Mouse (Mus musculus): ENCODE data around the gene Ogfod3.

Ogfod3 gene

DNA sequence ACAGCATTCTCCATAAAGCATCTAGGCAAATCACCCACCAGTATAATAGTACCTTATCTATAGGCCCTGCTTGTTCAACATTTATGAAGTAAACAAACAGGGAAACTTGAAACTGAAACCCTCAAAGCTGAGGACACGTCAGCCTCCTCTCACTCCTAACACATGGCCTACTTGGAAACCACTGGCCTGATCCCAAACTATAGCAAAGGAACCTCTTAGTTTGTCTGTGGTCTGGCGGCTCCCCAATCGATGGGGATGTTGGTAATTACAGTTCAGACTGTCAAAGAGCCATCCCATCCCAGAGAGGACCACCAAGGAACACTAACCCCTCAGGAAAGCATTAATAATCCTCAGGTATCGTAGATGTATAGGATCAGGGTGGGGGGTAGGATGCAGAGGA lies 4.7 kb downstream of the Ogfod3 start:
- DNase-seq (ENCODE audit: inconsistent age in 2 of 2, low spot score in 1 of 2): no peak

- DNase-seq (ENCODE audit: inconsistent age in 2 of 2, low spot score in 1 of 2): no peak
These were observed 5.9 kb downstream of the Ogfod3 start for GRCm38 (mm10) chr11:121198622-121199021.

DNA sequence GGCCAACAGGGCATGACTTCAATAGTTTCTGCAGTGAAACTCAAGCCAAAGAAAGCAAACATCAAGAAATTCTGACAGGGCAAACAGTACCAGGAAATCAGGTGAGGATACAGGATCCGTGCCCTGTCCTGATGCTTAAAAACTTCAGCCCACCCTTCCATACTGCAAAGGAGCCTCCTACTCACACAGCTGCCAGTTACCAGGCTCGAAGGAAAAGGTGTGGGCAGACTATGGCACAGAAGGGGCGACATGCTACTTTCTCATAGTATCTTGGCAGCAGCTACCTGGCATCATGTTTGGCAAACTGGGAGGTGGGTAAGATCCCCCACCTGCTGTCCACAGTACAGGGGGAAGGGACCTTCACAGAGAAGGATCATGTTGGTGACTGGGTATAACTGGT lies 11.1 kb downstream of the Ogfod3 start:
- no peak for DNase-seq (ENCODE audit: inconsistent age in 2 of 2, low spot score in 1 of 2)

GRCm38 (mm10) chr11:121192742-121193141 lies 11.8 kb downstream of the Ogfod3 start:
- no peak for DNase-seq (ENCODE audit: inconsistent age in 2 of 2, low spot score in 1 of 2)

- DNase-seq (ENCODE audit: inconsistent age in 2 of 2, low spot score in 1 of 2): peak in 1 of 2 experiments; percentile 58
These were observed 14.8 kb downstream of the Ogfod3 start for GRCm38 (mm10) chr11:121189681-121190080.

DNA sequence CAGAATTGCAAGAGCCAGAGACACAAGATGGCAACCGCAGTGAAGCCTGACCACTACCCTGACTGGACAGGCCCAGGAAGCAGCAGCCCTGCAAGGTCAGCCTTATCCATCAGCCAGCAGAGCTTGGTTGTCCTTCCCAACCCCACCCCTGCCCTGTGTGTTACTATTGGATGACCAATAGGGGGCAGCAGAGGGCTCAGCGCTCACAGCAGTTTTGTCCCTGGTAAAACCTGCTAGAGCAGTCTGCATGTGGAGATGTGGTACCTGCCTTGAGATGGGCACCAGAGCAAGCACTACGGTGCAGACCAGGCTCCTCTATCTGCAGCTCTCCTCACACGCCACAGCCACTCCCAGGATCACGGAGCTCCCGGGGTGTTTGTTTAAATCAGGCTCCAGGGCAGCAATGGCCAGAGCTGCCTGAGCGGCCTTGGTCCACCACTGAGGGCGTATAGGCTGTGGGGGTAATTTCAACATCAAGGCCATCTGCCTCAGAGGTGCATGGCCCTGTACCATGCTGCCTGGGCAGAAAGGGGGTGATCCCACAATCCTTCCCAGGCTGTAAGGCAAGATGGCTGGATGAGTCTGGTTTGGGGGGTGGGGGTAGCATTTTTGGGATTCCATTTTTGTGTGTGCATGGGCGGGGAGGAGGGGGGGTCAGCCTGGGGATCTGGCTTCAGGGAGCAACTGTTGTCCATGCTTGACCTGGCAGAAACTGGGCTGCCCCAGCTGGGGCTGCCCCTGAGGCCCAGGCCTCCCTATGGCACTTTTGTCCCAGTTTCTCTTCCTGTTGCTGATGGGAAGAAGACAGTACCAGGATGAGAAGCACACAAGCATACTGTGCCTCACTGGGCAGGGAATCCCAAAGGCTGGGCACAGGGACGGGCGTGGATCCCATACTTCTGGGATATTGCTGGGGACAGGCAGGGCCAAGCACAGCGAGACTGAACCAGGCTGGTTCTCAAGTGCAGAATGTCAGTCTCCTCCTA lies 27.9 kb downstream of the Ogfod3 start:
- peak; percentile 48 to 81 for DNase-seq (ENCODE audit: inconsistent age in 2 of 2, low spot score in 1 of 2)

GRCm38 (mm10) chr11:121174234-121174633 lies 30.3 kb downstream of the Ogfod3 start:
- DNase-seq (ENCODE audit: inconsistent age in 2 of 2, low spot score in 1 of 2): no peak

GRCm38 (mm10) chr11:121173203-121173602 lies 31.3 kb downstream of the Ogfod3 start:
- no peak for DNase-seq (ENCODE audit: inconsistent age in 2 of 2, low spot score in 1 of 2)

GRCm38 (mm10) chr11:121163751-121164150 lies 40.8 kb downstream of the Ogfod3 start:
- DNase-seq (ENCODE audit: inconsistent age in 2 of 2, low spot score in 1 of 2): no peak

- no peak for DNase-seq (ENCODE audit: inconsistent age in 2 of 2, low spot score in 1 of 2)
These were observed 43.7 kb downstream of the Ogfod3 start for GRCm38 (mm10) chr11:121160636-121161346.

DNA sequence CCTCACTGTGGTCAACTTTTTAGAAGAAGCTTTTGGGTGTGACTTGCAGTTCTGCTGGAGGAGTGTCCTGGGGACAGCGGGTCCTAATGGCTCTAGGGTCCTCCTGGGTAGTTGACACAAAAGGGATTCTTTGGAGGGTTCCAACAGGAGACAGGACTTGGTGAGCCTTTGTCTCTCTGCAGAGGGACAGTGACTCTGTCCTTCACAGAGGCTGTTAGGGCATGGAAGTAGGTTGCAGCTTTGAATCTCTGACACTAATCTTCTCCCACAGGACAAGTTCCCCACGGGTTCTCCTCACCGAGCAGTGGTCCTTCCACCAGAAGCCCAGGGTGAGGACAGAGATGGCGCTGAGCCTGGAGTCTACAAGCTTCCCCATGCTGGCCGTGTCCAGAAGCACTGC lies 44.5 kb downstream of the Ogfod3 start, which contains the start of gene Uts2r:
Gene Uts2r (plus strand): TSS at position 301 of the 400 bp plus-strand sequence.
- DNase-seq (ENCODE audit: inconsistent age in 2 of 2, low spot score in 1 of 2): no peak

- DNase-seq (ENCODE audit: inconsistent age in 2 of 2, low spot score in 1 of 2): peak in 1 of 2 experiments; percentile 46
These were observed 48.1 kb downstream of the Ogfod3 start for GRCm38 (mm10) chr11:121156411-121156891.

DNA sequence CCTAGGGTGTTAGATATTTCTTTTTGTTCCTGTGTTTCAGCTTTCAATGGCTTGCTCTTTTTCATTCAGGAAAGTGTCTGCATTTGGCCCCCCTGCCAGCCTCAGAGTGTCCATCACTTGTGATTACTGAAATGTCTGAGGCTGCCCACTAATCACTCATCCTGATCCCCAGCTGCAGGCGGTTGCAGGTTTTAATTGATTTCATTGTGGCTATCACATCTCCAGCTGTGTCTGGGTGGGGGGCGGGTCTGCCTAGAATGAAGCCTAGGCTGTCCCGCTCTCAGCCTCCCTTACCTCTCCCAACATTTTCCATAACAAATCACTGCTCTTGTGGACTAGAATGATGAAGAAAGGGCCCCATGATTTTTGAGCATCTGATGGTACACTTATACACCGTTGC lies 50.3 kb downstream of the Ogfod3 start:
- DNase-seq (ENCODE audit: inconsistent age in 2 of 2, low spot score in 1 of 2): no peak

DNA sequence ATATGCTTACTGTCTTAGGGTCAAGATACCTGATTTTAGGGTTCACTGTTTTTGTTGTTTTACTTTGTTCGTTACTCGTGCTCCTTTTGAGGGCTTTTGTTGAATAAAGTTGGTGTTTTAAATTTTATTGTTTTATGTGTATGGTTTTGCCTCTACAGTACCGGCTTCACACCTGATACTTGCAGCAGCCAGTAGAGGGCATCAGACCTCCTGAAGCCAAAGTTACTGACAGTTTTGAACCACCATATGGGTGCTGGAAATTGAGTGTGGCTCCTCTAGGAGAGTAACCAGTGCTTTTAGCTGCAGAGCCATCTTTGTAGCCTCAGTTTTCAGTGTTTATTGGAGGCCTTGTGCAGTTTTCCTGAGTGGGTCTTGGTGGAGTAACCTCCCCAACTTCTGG lies 56.3 kb downstream of the Ogfod3 start:
- no peak for DNase-seq (ENCODE audit: inconsistent age in 2 of 2, low spot score in 1 of 2)

DNA sequence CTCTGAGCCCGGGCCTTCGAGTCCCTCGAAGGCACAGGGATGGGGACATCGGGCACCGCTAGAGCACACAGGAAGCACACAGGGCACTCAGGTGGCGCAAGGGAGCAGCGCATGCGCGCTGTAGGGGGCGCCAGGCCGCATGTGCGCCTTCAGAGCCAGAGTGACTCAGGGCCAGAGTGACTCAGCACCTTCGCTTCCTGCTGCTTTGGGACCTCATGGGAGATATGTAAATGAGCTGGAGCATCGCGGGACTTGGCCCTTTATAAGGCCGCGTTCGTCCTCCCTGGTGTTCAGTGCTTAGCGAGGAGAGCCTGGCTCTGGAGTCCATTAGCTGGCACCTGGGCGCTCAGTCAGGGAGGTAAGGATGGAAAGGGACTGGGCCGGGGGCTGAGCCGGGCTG lies 58.6 kb downstream of the Ogfod3 start, which contains the start of gene Tex19.1:
Gene Tex19.1 (plus strand): TSS at position 279 of the 400 bp plus-strand sequence.
- DNase-seq (ENCODE audit: inconsistent age in 2 of 2, low spot score in 1 of 2): no peak

DNA sequence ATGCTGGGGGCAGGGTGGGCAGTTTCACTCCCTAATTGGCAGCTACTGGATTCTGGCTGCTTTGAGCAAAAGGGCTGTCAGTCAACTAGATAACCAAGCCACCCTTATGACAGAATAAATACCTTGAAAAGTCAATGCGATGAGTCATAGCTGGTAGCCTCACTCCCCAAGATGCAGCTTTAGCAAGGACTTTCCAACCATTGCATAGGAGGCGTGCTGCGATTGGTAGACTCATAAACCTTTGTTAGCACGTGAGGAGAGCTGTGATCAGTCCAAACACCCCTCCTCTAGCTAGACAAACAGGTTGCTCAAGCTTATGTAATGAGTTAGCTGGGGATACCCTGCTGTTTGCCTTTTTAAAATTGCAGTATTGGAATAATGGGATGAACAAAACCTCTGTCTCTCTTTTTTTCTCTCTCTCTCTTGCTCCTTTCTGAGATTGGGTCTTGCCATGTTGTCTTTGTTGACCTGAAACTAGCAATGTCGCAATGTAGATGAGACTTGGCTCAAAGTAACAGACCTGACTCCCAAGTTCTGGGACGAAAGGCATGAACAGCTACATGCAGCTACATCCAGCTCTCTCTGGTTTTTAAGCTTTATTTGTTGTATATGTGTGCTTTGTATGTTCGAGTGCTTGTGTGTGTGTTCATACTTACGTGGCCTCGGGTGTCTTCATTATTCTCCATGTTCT lies 61.0 kb downstream of the Ogfod3 start:
- DNase-seq (ENCODE audit: inconsistent age in 2 of 2, low spot score in 1 of 2): peak; percentile 17 to 77

GRCm38 (mm10) chr11:121138732-121139131 lies 65.8 kb downstream of the Ogfod3 start:
- DNase-seq (ENCODE audit: inconsistent age in 2 of 2, low spot score in 1 of 2): peak in 1 of 2 experiments; percentile 51

DNA sequence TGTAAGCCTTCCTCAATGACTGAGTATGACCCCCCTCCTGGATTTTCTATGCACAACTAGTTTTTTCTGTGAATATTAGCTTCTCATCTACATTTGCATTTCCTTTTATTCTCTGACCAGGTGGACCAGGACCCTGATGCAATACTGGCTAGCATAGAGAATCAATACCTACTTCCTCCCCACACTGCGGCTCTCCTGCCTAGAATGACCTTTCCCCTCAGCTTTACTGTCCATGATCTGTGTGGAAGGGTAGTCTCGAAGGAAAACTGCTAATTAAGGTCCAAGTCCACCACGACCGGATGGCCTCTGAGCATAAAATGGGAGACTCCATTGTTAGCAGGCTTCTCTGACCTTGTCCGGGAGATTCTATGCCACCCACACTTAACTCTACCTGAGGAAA lies 66.8 kb downstream of the Ogfod3 start:
- DNase-seq (ENCODE audit: inconsistent age in 2 of 2, low spot score in 1 of 2): no peak

DNA sequence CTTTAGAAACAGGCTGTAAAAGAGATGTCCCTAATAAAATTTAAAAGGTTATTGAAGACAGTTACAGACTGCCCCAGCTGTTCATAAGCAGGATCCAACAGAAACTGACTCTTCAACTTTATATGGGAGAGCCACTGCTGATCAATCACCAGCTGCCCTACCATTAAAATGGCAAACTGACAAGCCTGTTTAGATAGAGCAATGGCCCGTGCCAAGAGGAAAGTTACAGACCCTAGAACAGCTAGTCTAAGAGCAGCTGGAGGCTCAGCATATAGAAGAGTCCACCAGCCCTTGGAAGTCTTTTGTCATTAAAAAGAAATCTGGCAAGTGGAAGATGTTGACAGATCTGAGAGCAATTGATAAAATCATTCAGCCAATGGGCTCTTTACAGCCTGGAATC lies 69.9 kb downstream of the Ogfod3 start:
- no peak for DNase-seq (ENCODE audit: inconsistent age in 2 of 2, low spot score in 1 of 2)

- DNase-seq (ENCODE audit: inconsistent age in 2 of 2, low spot score in 1 of 2): no peak
These were observed 74.9 kb downstream of the Ogfod3 start for GRCm38 (mm10) chr11:121129616-121130015.

Data from adrenal gland, adult (tissue).